Mouse (Mus musculus): Measurements from ENCODE around the gene Scin.

GRCm38 (mm10) chr12:40104750-40105149 lies 29.3 kb downstream of the Scin start:
- TF ChIP-seq GATA1 (IDR thresholded peaks at IDR 0.05; ENCODE audit: low read length) (no peak), TAL1 (IDR thresholded peaks at IDR 0.05; ENCODE audit: low read length) (no peak)

All from erythroblast, embryonic 14.5 days (primary cell).